Mouse (Mus musculus): ENCODE results near the gene Dyx1c1.
A peak's percentile ranks its signal among the peaks of the same experiment; 100 is the strongest.

DNA sequence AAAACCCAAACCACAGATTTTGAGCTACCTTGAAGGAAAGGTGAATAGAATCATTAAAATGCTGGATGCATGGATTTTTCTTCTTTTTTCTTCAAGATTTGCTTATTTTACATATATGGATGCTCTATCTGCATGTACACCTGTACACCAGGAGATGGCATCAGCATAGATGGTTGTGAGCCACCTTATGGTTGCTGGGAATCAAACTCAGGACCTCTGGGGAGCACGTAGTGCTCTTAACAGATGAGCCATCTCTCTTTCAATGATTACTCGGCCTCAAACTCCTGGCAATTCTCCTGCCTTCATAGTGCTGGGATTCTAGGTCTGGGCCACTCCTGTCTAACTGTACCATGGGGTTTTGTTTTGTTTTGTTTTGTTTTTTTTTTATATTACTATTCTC is 24.5 kb downstream of the Dyx1c1 start:
- TF ChIP-seq EP300 (optimal IDR thresholded peaks at IDR 0.05) (no peak), CTCF (IDR thresholded peaks at IDR 0.05; ENCODE audit: low read depth) (peak; percentile 38)
